Mouse (Mus musculus): Measurements from ENCODE around the gene Atg4a. TPM values are rescaled to one million over a fixed set of nuclear protein-coding genes. Genes with fewer than 3 reads are reported as not detected.

The Atg4a gene
- total RNA-seq (2012; rRNA removed): 20.9 and 22.5 TPM in 2 replicates
- total RNA-seq (2014; rRNA removed): 55.7 and 59.9 TPM in 2 replicates
- polyA plus RNA-seq (2012; ENCODE audit: insufficient read length, low read depth): 15.7 and 17.1 TPM in 2 replicates

DNA sequence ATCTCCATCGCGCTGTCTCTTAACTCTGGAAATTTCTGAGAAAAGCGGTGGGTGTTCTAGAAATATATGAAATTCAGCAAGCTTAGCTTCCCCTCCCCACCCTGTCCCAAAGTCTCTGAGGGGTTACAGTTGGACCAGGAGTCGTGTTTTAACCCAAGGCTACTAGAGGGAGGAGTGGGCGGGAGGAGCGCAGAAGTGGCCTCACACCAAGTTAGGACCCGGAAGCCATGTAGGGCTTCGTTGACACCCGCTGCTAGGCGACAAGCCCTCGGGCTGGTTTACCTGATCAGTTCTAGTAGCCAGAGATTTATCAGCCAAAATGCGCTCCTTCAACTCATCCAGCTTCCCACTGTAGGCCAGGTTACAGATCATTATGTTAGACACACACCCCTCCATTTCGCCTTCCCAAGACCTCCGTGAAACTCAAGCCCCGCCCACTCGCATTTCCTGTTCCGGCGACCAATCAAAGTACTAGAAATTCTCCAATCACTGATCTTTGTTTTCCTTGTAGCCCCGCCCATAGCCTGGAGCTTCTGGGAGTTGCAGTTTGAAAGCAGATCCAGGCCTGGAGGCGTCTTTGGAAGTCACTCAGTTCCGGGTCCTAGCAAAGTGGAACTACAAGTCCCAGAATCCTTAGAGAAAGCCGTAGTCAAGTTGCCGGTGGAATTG is at the start of gene Atg4a, which contains the start of gene Psmd10:
TSS of gene Atg4a (plus strand) at position 636 of the 669 bp plus-strand sequence.
TSS of gene Psmd10 (minus strand) at position 457 of the 669 bp plus-strand sequence.
- H3K79me2 ChIP-seq (replicated peaks; ENCODE audit: control insufficient read depth, extremely low read depth, insufficient read depth, poor library complexity, severe bottlenecking): peaks cover 12% of the 10 kb centered on the region
- dilution Hi-C loops (cut with MboI; ENCODE audit: extremely low pct_ligation_motif_present, extremely low pct_unique_long_range_greater_than_20kb, low sequenced_read_pairs) (no loop called here), in situ Hi-C loops (cut with MboI; ENCODE audit: low pct_ligation_motif_present, low pct_unique_long_range_greater_than_20kb, low sequenced_read_pairs) (no loop called here)
- H3K4me2 ChIP-seq (ENCODE audit: insufficient read depth, low read depth, poor library complexity, severe bottlenecking): peak within 1 kb of the TSS; percentile 67
- TF ChIP-seq MYC (IDR thresholded peaks at IDR 0.05; ENCODE audit: low read depth, low read length): no peak
- TF ChIP-seq RAD21 (IDR thresholded peaks at IDR 0.05; ENCODE audit: low read depth, low read length): no peak
- TF ChIP-seq SMC3 (IDR thresholded peaks at IDR 0.05; ENCODE audit: low read depth, low read length): peak; percentile 3; the same call in 1 of the 2 replicates
- TF ChIP-seq ZKSCAN1 (IDR thresholded peaks at IDR 0.05; ENCODE audit: borderline replicate concordance, low read depth, low read length): no peak
- TF ChIP-seq E2F4 (IDR thresholded peaks at IDR 0.05; ENCODE audit: insufficient replicate concordance, low read depth, low read length): no peak
- peak; percentile 90; the same call in 1 of the 2 replicates for TF ChIP-seq KAT2A (IDR thresholded peaks at IDR 0.05; ENCODE audit: insufficient replicate concordance, low read length)
- no peak; the same call in none of the 2 replicates for TF ChIP-seq MAX (IDR thresholded peaks at IDR 0.05; ENCODE audit: low read length)
- no peak for TF ChIP-seq ZNF384 (IDR thresholded peaks at IDR 0.05; ENCODE audit: low read depth, low read length)
- TF ChIP-seq PAX5 (IDR thresholded peaks at IDR 0.05; ENCODE audit: low read length): no peak
- TF ChIP-seq ZMIZ1 (IDR thresholded peaks at IDR 0.05; ENCODE audit: low read depth, low read length): no peak; the same call in 1 of the 2 replicates
- TF ChIP-seq CHD1 (IDR thresholded peaks at IDR 0.05; ENCODE audit: low read depth, low read length): 0 out of 2 replicates have a peak, but pooled peaks have one; percentile 61
- peak; percentile 59 for TF ChIP-seq NELFE (IDR thresholded peaks at IDR 0.05; ENCODE audit: low read depth, low read length)
- no peak for TF ChIP-seq USF2 (conservative IDR thresholded peaks at IDR 0.05; ENCODE audit: low read depth, low read length)
- no peak for TF ChIP-seq NRF1 (IDR thresholded peaks at IDR 0.05; ENCODE audit: low read depth, low read length)
- TF ChIP-seq HCFC1 (IDR thresholded peaks at IDR 0.05; ENCODE audit: low read depth, low read length): peak; percentile 96
- no peak for TF ChIP-seq BHLHE40 (IDR thresholded peaks at IDR 0.05; ENCODE audit: low read depth, low read length)
- TF ChIP-seq CTCF (conservative IDR thresholded peaks at IDR 0.05 in 1 of 2, IDR thresholded peaks at IDR 0.05 in 1 of 2; ENCODE audit: low read depth in 2 of 2, low read length in 2 of 2): no peak
- 0 out of 2 replicates have a peak, but pooled peaks have one; percentile 24 for TF ChIP-seq TBP (conservative IDR thresholded peaks at IDR 0.05; ENCODE audit: low read depth, low read length)
- no peak for TF ChIP-seq MAZ (IDR thresholded peaks at IDR 0.05; ENCODE audit: low read depth, low read length)
- TF ChIP-seq JUND (conservative IDR thresholded peaks at IDR 0.05; ENCODE audit: low read depth, low read length): no peak
- TF ChIP-seq ELF1 (IDR thresholded peaks at IDR 0.05; ENCODE audit: low read depth, low read length): peak; percentile 95
- 0 out of 2 replicates have a peak, but pooled peaks have one; percentile 15 for TF ChIP-seq IRF4 (IDR thresholded peaks at IDR 0.05; ENCODE audit: low read depth, low read length)
- no peak for TF ChIP-seq MEF2A (IDR thresholded peaks at IDR 0.05; ENCODE audit: borderline replicate concordance, low read depth, low read length)
- no peak; the same call in 1 of the 2 replicates for TF ChIP-seq TCF12 (IDR thresholded peaks at IDR 0.05; ENCODE audit: low read depth, low read length)
- no peak for TF ChIP-seq ETS1 (conservative IDR thresholded peaks at IDR 0.05; ENCODE audit: low read depth, low read length)
- TF ChIP-seq POLR2AphosphoS2 (IDR thresholded peaks at IDR 0.05; ENCODE audit: low read depth, low read length): no peak
- peak; percentile 38; the same call in 1 of the 2 replicates for TF ChIP-seq GABPA (IDR thresholded peaks at IDR 0.05; ENCODE audit: insufficient replicate concordance, low read depth, low read length)
- TF ChIP-seq CHD2 (IDR thresholded peaks at IDR 0.05; ENCODE audit: low read length): 0 out of 2 replicates have a peak, but pooled peaks have one; percentile 35
- TF ChIP-seq MXI1 (IDR thresholded peaks at IDR 0.05; ENCODE audit: low read depth, low read length): no peak
- no peak for TF ChIP-seq JUN (IDR thresholded peaks at IDR 0.05; ENCODE audit: insufficient read depth, low read depth, low read length)
- TF ChIP-seq EP300 (IDR thresholded peaks at IDR 0.05; ENCODE audit: low read length): no peak
- TF ChIP-seq SIN3A (IDR thresholded peaks at IDR 0.05; ENCODE audit: low read length): peak; percentile 91
- TF ChIP-seq RCOR1 (conservative IDR thresholded peaks at IDR 0.05; ENCODE audit: low read depth, low read length): no peak
- no peak for TF ChIP-seq ZC3H11A (IDR thresholded peaks at IDR 0.05; ENCODE audit: low read depth, low read length)
- no peak for TF ChIP-seq MAFK (IDR thresholded peaks at IDR 0.05; ENCODE audit: insufficient replicate concordance, low read length)
- TF ChIP-seq USF1 (IDR thresholded peaks at IDR 0.05; ENCODE audit: low read depth, low read length): no peak
- peak; percentile 69 for TF ChIP-seq POLR2A (IDR thresholded peaks at IDR 0.05; ENCODE audit: low read depth, low read length)
- no peak for TF ChIP-seq UBTF (IDR thresholded peaks at IDR 0.05; ENCODE audit: low read depth, low read length)
- H3K9ac ChIP-seq (ENCODE audit: insufficient read depth, low read depth): peak within 1 kb of the TSS; percentile 92
- peak; percentile 97 for DNase-seq (ENCODE audit: extremely low read depth)
- peak within 1 kb of the TSS; percentile 62 to 83 (median 81) for H3K4me3 ChIP-seq (replicated peaks in 1 of 3; ENCODE audit: low read depth in 2 of 3, low read length in 2 of 3, poor library complexity in 1 of 3)
- peak within 1 kb of the TSS; percentile 46; the same call in 1 of the 2 replicates for H3K27ac ChIP-seq (ENCODE audit: insufficient read depth, low read depth)
- H3K27me3 ChIP-seq (replicated peaks): no peaks in the 10 kb centered on the region
- peaks cover 10 to 16% of the 10 kb centered on the region in 2 experiments for H3K36me3 ChIP-seq (replicated peaks in 1 of 2; ENCODE audit: control insufficient read depth in 1 of 2, insufficient read depth in 1 of 2, low read length in 1 of 2)
- H3K9me3 ChIP-seq (replicated peaks; ENCODE audit: low read length): no peaks in the 10 kb centered on the region
- H3K4me1 ChIP-seq (ENCODE audit: control insufficient read depth in 1 of 2, insufficient read depth in 2 of 2): no peaks in the 10 kb centered on the region

Data from CH12.LX (cell line).